Mouse (Mus musculus) stomach, embryonic 14.5 days (tissue): ENCODE data around the gene Frs3. TPM values are rescaled to one million over a fixed set of nuclear protein-coding genes. Genes with fewer than 3 reads are reported as not detected.

Source experiments
- ATAC-seq: fragments of 200-750 bp; cut with Nextera tagmentation; 2 replicates; pipeline ENCODE4 v1.8.0; 2017; ENCODE audit warnings: low read depth, moderate TSS enrichment; ENCODE audit not compliant: insufficient number of reproducible peaks, insufficient read depth, low FRiP score
- H3K27ac ChIP-seq: fragments of 300-500 bp; sonication (generic); 2 replicates; pipeline ENCODE4 v1.5.1; 2014; ENCODE audit warnings: mild to moderate bottlenecking, low read length, moderate library complexity, mixed read lengths
- H3K27me3 ChIP-seq: fragments of 300-500 bp; sonication (generic); 2 replicates; pipeline ENCODE4 v1.6.1; 2014; ENCODE audit warnings: low read length, control low read depth, mixed read lengths; ENCODE audit not compliant: control insufficient read depth, insufficient read depth
- H3K36me3 ChIP-seq: fragments of 300-500 bp; sonication (generic); 2 replicates; pipeline ENCODE4 v1.6.1; 2014; ENCODE audit warnings: mild to moderate bottlenecking, control low read depth, low read length, moderate library complexity, mixed read lengths; ENCODE audit not compliant: control insufficient read depth, insufficient read depth
- H3K4me1 ChIP-seq: fragments of 300-500 bp; sonication (generic); 2 replicates; pipeline ENCODE4 v1.6.1; 2014; ENCODE audit warnings: low read length, control low read depth, mixed read lengths; ENCODE audit not compliant: control insufficient read depth, insufficient read depth
- H3K4me2 ChIP-seq: fragments of 300-500 bp; sonication (generic); replicated peaks from 2 replicates; pipeline ENCODE4 v1.6.1; 2014; ENCODE audit warnings: low read depth, low read length, control low read depth
- H3K4me3 ChIP-seq: fragments of 300-500 bp; sonication (generic); 2 replicates; pipeline ENCODE4 v1.5.1; 2014; ENCODE audit warnings: low read depth, low read length, control low read depth
- H3K9ac ChIP-seq: fragments of 300-500 bp; sonication (generic); replicated peaks from 2 replicates; pipeline ENCODE4 v1.6.1; 2014; ENCODE audit warnings: low read depth, mild to moderate bottlenecking, control low read depth, low read length, moderate library complexity, mixed read lengths
- H3K9me3 ChIP-seq: fragments of 300-500 bp; sonication (generic); 2 replicates; pipeline ENCODE4 v1.6.1; 2016; ENCODE audit warnings: low read depth, low read length, control low read depth; ENCODE audit not compliant: control insufficient read depth
- WGBS: fragments of 180-500 bp; shearing (Covaris S2); extraction: QIAGEN DNeasy Blood & Tissue Kit; methylation state at CpG from one replicate; pipeline ENCODE4 v1.1.7; 2014; 5-methylcytosine and 5-hydroxymethylcytosine counted together
- polyA plus RNA-seq: library from polyadenylated mRNA; unstranded; fragments of >200 nt; fragmentation: Nextera tagmentation; extraction: Ambion mirVana; gene quantifications from 2 replicates; pipeline ENCODE4 v1.2.1, GENCODE M21; 2014

Gene Frs3
- polyA plus RNA-seq, 1 experiment from 2014 or later = 5.2 TPM

- H3K9me3 ChIP-seq = no peaks in the 10 kb centered on the region
- ATAC-seq = no peak
- H3K27me3 ChIP-seq = no peaks in the 10 kb centered on the region
- no peaks in the 10 kb centered on the region for H3K4me1 ChIP-seq
- no peak overlapping the region for H3K9ac ChIP-seq
- H3K4me2 ChIP-seq = no peak overlapping the region
- no peak overlapping the region for H3K27ac ChIP-seq
- H3K36me3 ChIP-seq = peaks cover 34% of the 10 kb centered on the region
- H3K4me3 ChIP-seq = no peak overlapping the region
- WGBS = 66% methylated on average over 5 of the region's 5 CpGs
These were observed 10.1 kb upstream of the Frs3 start for GRCm38 (mm10) chr17:47678702-47679101.

- Histone ChIP-seq H3K27ac (no peak overlapping the region), H3K4me3 (no peak overlapping the region), H3K9me3 (no peaks in the 10 kb centered on the region), H3K36me3 (peaks cover 53% of the 10 kb centered on the region), H3K9ac (no peak overlapping the region), H3K4me2 (no peak overlapping the region), H3K27me3 (no peaks in the 10 kb centered on the region), H3K4me1 (peaks cover 8% of the 10 kb centered on the region)
- WGBS = 72% methylated on average over 4 of the region's 4 CpGs
- ATAC-seq = no peak
These were observed 6.0 kb upstream of the Frs3 start for GRCm38 (mm10) chr17:47682836-47683235.

GRCm38 (mm10) chr17:47687409-47688343 is 1.2 kb upstream of the Frs3 start:
- H3K4me2 ChIP-seq = peak overlapping the region; percentile 97
- 1% methylated on average over 70 of the region's 70 CpGs for WGBS
- H3K9ac ChIP-seq = peak overlapping the region; percentile 74
- H3K36me3 ChIP-seq = peaks cover 21% of the 10 kb centered on the region
- H3K27ac ChIP-seq = peak overlapping the region; percentile 79
- no peaks in the 10 kb centered on the region for H3K27me3 ChIP-seq
- H3K4me1 ChIP-seq = peaks cover 14% of the 10 kb centered on the region
- ATAC-seq = peak; percentile 86
- H3K4me3 ChIP-seq = peak overlapping the region; percentile 89
- H3K9me3 ChIP-seq = no peaks in the 10 kb centered on the region

GRCm38 (mm10) chr17:47688344-47688607 is 554 bp upstream of the Frs3 start, which contains the start of gene Tomm6:
Tomm6 (minus strand) TSS chr17:47688386.
- Histone ChIP-seq H3K4me1 (peaks cover 14% of the 10 kb centered on the region), H3K4me3 (peak within 1 kb of the TSS; percentile 89), H3K9me3 (no peaks in the 10 kb centered on the region), H3K27me3 (no peaks in the 10 kb centered on the region), H3K9ac (peak within 1 kb of the TSS; percentile 74), H3K36me3 (peaks cover 19% of the 10 kb centered on the region), H3K4me2 (peak within 1 kb of the TSS; percentile 97), H3K27ac (peak within 1 kb of the TSS; percentile 79)
- under 1% methylated on average over 9 of the region's 9 CpGs for WGBS
- no peak for ATAC-seq

- WGBS = 77% methylated on average over 8 of the region's 8 CpGs
- H3K4me3 ChIP-seq = no peak overlapping the region
- no peak overlapping the region for H3K27ac ChIP-seq
- H3K9ac ChIP-seq = no peak overlapping the region
- peaks cover 18% of the 10 kb centered on the region for H3K4me1 ChIP-seq
- no peaks in the 10 kb centered on the region for H3K27me3 ChIP-seq
- ATAC-seq = no peak
- no peaks in the 10 kb centered on the region for H3K9me3 ChIP-seq
- H3K36me3 ChIP-seq = peaks cover 8% of the 10 kb centered on the region
- peak overlapping the region; percentile 97; the same call in 1 of the 2 replicates for H3K4me2 ChIP-seq
These were observed 1.1 kb downstream of the Frs3 start for GRCm38 (mm10) chr17:47689894-47690293.

- no peak overlapping the region for H3K27ac ChIP-seq
- 92% methylated on average over 3 of the region's 3 CpGs for WGBS
- H3K4me1 ChIP-seq = peaks cover 22% of the 10 kb centered on the region
- H3K9ac ChIP-seq = no peak overlapping the region
- H3K27me3 ChIP-seq = no peaks in the 10 kb centered on the region
- ATAC-seq = no peak
- no peaks in the 10 kb centered on the region; the same call in 1 of the 2 replicates for H3K36me3 ChIP-seq
- no peak overlapping the region for H3K4me3 ChIP-seq
- H3K9me3 ChIP-seq = no peaks in the 10 kb centered on the region
- H3K4me2 ChIP-seq = no peak overlapping the region
These were observed 2.8 kb downstream of the Frs3 start for GRCm38 (mm10) chr17:47691650-47692049.

- ATAC-seq = no peak
- no peak overlapping the region for H3K27ac ChIP-seq
These were observed 5.0 kb downstream of the Frs3 start for GRCm38 (mm10) chr17:47693671-47694441.

GRCm38 (mm10) chr17:47694442-47694502 is 5.4 kb downstream of the Frs3 start, which contains the start of gene Gm21981:
Gm21981 (minus strand) TSS chr17:47694455.
- H3K27me3 ChIP-seq = no peaks in the 10 kb centered on the region
- H3K4me3 ChIP-seq = peak within 1 kb of the TSS; percentile 59
- no peaks in the 10 kb centered on the region for H3K9me3 ChIP-seq
- no peak for ATAC-seq
- H3K27ac ChIP-seq = peak within 1 kb of the TSS; percentile 27
- H3K9ac ChIP-seq = peak within 1 kb of the TSS; percentile 74
- H3K4me2 ChIP-seq = peak within 1 kb of the TSS; percentile 82
- H3K4me1 ChIP-seq = peaks cover 13% of the 10 kb centered on the region; the same call in 1 of the 2 replicates
- H3K36me3 ChIP-seq = no peaks in the 10 kb centered on the region
- 0% methylated on average over 3 of the region's 3 CpGs for WGBS

More at GRCm38 (mm10) chr17:47693671-47694441, 5.0 kb downstream of the Frs3 start:
- Histone ChIP-seq H3K27me3 (no peaks in the 10 kb centered on the region), H3K9me3 (no peaks in the 10 kb centered on the region), H3K4me1 (peaks cover 14% of the 10 kb centered on the region; the same call in 1 of the 2 replicates), H3K9ac (no peak overlapping the region), H3K4me2 (peak overlapping the region; percentile 82), H3K36me3 (no peaks in the 10 kb centered on the region), H3K4me3 (peak overlapping the region; percentile 59)
- WGBS = 38% methylated on average over 13 of the region's 13 CpGs
